Mouse (Mus musculus) ZHBTc4 (cell line): Measurements from ENCODE around the gene Kcnq1.

Experiments used
- DNase-seq: peaks from one replicate; pipeline ENCODE4 v3.0.0-alpha.2; 2011; ENCODE audit warnings: low read depth, low spot score

Kcnq1 gene

GRCm38 (mm10) chr7:143412606-143413005, 306.4 kb downstream of the Kcnq1 start:
- no peak for DNase-seq

GRCm38 (mm10) chr7:143415070-143415469, 308.9 kb downstream of the Kcnq1 start:
- no peak for DNase-seq

- no peak for DNase-seq
These were observed 310.2 kb downstream of the Kcnq1 start for GRCm38 (mm10) chr7:143416406-143416805.

GRCm38 (mm10) chr7:143417875-143418274, 311.7 kb downstream of the Kcnq1 start:
- DNase-seq: no peak

GRCm38 (mm10) chr7:143419585-143420160, 313.5 kb downstream of the Kcnq1 start:
- peak; percentile 16 for DNase-seq

- no peak for DNase-seq
These were observed 322.1 kb downstream of the Kcnq1 start for GRCm38 (mm10) chr7:143428142-143428813.

GRCm38 (mm10) chr7:143428814-143429499, 322.8 kb downstream of the Kcnq1 start:
- DNase-seq: peak; percentile 22

GRCm38 (mm10) chr7:143432631-143433030, 326.5 kb downstream of the Kcnq1 start:
- DNase-seq: no peak

- DNase-seq: no peak
These were observed 327.2 kb downstream of the Kcnq1 start for GRCm38 (mm10) chr7:143433331-143433730.

- DNase-seq: peak; percentile 53
These were observed 331.2 kb downstream of the Kcnq1 start for GRCm38 (mm10) chr7:143437231-143437893.

- DNase-seq: peak; percentile 54
These were observed 331.9 kb downstream of the Kcnq1 start for GRCm38 (mm10) chr7:143437894-143438581.

- DNase-seq: no peak
These were observed 332.8 kb downstream of the Kcnq1 start for GRCm38 (mm10) chr7:143438965-143439364.

GRCm38 (mm10) chr7:143444580-143444954, 338.4 kb downstream of the Kcnq1 start:
- no peak for DNase-seq

GRCm38 (mm10) chr7:143444955-143445648, 338.9 kb downstream of the Kcnq1 start:
- DNase-seq: peak; percentile 11

GRCm38 (mm10) chr7:143445651-143446460, 339.7 kb downstream of the Kcnq1 start:
- peak; percentile 36 for DNase-seq

GRCm38 (mm10) chr7:143447130-143447529, 341.0 kb downstream of the Kcnq1 start:
- DNase-seq: no peak

GRCm38 (mm10) chr7:143458963-143459331, 352.8 kb downstream of the Kcnq1 start:
- peak; percentile 37 for DNase-seq

- DNase-seq: peak; percentile 70
These were observed 353.4 kb downstream of the Kcnq1 start for GRCm38 (mm10) chr7:143459332-143460211.

GRCm38 (mm10) chr7:143460217-143460834, 354.2 kb downstream of the Kcnq1 start:
- DNase-seq: peak; percentile 61
